In genomic region chr12:106658317-106658716, GRCm38 (mm10) we compare ENCODE assay signal across 10 mouse cellular contexts.
DNase-seq lines count a peak whose midpoint lies in the region; ATAC-seq and TF ChIP-seq lines count a peak whose summit lies in the region.
"Had no signal": no experiment of that assay in that cellular context is flagged by ENCODE, and none has a peak within 500 bp of the region (broad histone marks: within the 10 kb centered on the region; RNA-seq: fewer than 3 reads in every experiment).

No protein-coding gene starts in this region.

- no peaks in the 10 kb centered on the region for H3K4me1 ChIP-seq in liver, adult 2 months (ENCODE audit: control insufficient read depth, insufficient read depth, low read length)
- H3K4me1 ChIP-seq in liver, postnatal 0 days (ENCODE audit: insufficient read depth): no peaks in the 10 kb centered on the region

- TF ChIP-seq POLR2A in liver, adult 2 months (IDR thresholded peaks at IDR 0.05; ENCODE audit: extremely low read depth, insufficient read depth, low read length): no peak

- H3K36me3 ChIP-seq in liver, adult 2 months (ENCODE audit: control insufficient read depth, insufficient read depth, low read length): no peaks in the 10 kb centered on the region
- no peaks in the 10 kb centered on the region for H3K36me3 ChIP-seq in liver, postnatal 0 days (replicated peaks; ENCODE audit: insufficient read depth, low read length)

- no peak for TF ChIP-seq CTCF in liver, adult 2 months (IDR thresholded peaks at IDR 0.05; ENCODE audit: low read depth, low read length)
- no peak for TF ChIP-seq CTCF in liver, postnatal 0 days (IDR thresholded peaks at IDR 0.05; ENCODE audit: low read depth)

- H3K4me2 ChIP-seq in liver, postnatal 0 days (ENCODE audit: low read depth, low read length): peak overlapping the region; percentile 26; the same call in 1 of the 2 replicates

- no peaks in the 10 kb centered on the region for H3K27me3 ChIP-seq in liver, adult 2 months (ENCODE audit: control insufficient read depth, insufficient read depth, low read length)
- H3K27me3 ChIP-seq in liver, postnatal 0 days (ENCODE audit: insufficient read depth, low read length): no peaks in the 10 kb centered on the region

- peak; percentile 72 for ATAC-seq in liver, postnatal 0 days
- ATAC-seq: intestine, postnatal 0 days had no signal

- no peaks in the 10 kb centered on the region for H3K9me3 ChIP-seq in liver, postnatal 0 days (ENCODE audit: low read length)

- no peaks in the 10 kb centered on the region for H3K79me2 ChIP-seq in liver, adult 2 months (ENCODE audit: control insufficient read depth, insufficient read depth, low read length)

- peak; percentile 18 for DNase-seq in liver, adult 2 months (ENCODE audit: extremely low read depth, low read depth, low spot score)
- DNase-seq in liver: no peak
- peak; percentile 13 for DNase-seq in c-Kit-positive CD71-negative TER-119-negative erythroid progenitor cells, embryonic 14.5 days (ENCODE audit: low read depth)
- DNase-seq in liver, postnatal 0 days: peak; percentile 21
- DNase-seq in thymus, postnatal 0 days (ENCODE audit: low spot score): peak; percentile 60
- DNase-seq in cerebellum, adult 9-11 months: no peak
- no peak for DNase-seq in ovary, postnatal 36 days (ENCODE audit: low spot score)

- no peak overlapping the region for H3K27ac ChIP-seq in liver, adult 2 months (replicated peaks; ENCODE audit: insufficient read depth, low read depth, low read length)
- H3K27ac ChIP-seq in liver, postnatal 0 days (ENCODE audit: low read depth): peak overlapping the region; percentile 29; the same call in 1 of the 2 replicates
- H3K27ac ChIP-seq: heart, adult 2 months had no signal

- TF ChIP-seq EP300 in liver, postnatal 0 days (IDR thresholded peaks at IDR 0.05; ENCODE audit: low read depth): no peak

- no peak overlapping the region for H3K4me3 ChIP-seq in liver, adult 2 months (ENCODE audit: insufficient read depth, low read depth, low read length)
- no peak overlapping the region for H3K4me3 ChIP-seq in liver, postnatal 0 days (ENCODE audit: low read depth, low read length)
- H3K4me3 ChIP-seq: heart, adult 2 months; myocyte had no signal

- WGBS in liver, adult 2 months: 11% methylated on average over 8 of the region's 8 CpGs
- 6% methylated on average over 8 of the region's 8 CpGs for WGBS in liver, postnatal 0 days (ENCODE audit: insufficient replicate concordance)

- H3K9ac ChIP-seq in liver, adult 2 months (ENCODE audit: low read depth, low read length): no peak overlapping the region
- H3K9ac ChIP-seq in liver, postnatal 0 days (replicated peaks): no peak overlapping the region

Comparison
In these comparisons a context has a peak if more than half of its experiments do, and no peak if none do; other contexts are left out.
1. DNase-seq: peak in liver, adult 2 months (single experiment), c-Kit-positive CD71-negative TER-119-negative erythroid progenitor cells, embryonic 14.5 days (single experiment), liver, postnatal 0 days (single experiment) and thymus, postnatal 0 days (single experiment); none in liver (single experiment), cerebellum, adult 9-11 months (single experiment) and ovary, postnatal 36 days (single experiment).